Mouse (Mus musculus): Measurements from ENCODE around the gene Gm20924.
"Not testable (repeated sequence)": the region's sequence is repeated elsewhere in the genome, so short reads cannot be mapped to it uniquely, and the experiment has no call there.

The Gm20924 gene

DNA sequence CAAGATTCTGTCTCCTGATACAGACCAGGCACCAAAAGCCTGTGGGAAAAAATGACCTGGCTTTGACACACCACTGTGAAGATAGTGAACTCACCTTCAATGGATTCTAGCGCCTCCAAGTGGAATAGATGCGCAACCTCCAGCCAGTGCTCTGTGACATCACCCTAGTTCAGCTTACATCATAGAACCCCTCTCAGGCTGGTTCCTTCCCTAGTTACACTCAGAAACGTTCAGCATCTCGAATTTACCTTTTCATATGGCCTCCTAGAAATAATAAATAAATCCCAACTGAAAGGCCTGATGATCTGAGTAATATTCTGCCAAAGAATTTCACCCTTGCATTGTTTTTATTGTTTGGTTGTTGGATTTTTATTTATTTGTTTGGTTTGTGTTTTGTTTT, at the start of gene Gm20924:
Gm20924 (minus strand) TSS at position 101 of the 400 bp plus-strand sequence.
- DNase-seq (ENCODE audit: extremely low spot score, low read depth, low spot score), result not testable (repeated sequence)

All from hindlimb bud, embryonic 11.5 days (tissue).